Mouse (Mus musculus) C2C12 (cell line): Measurements from ENCODE around the gene Gm20441.

ENCODE experiments used
- CTCF ChIP-seq: IDR thresholded peaks from one replicate; pipeline ENCODE4 v1.5.1; 2011; ENCODE audit not compliant: control insufficient read depth, insufficient read depth, insufficient read length
- FOSL1 ChIP-seq: IDR thresholded peaks from one replicate; pipeline ENCODE4 v1.8.0; 2011; ENCODE audit warnings: mild to moderate bottlenecking, low read length; ENCODE audit not compliant: poor library complexity, insufficient read depth, severe bottlenecking
- MAX ChIP-seq: IDR thresholded peaks from one replicate; pipeline ENCODE4 v1.6.1; 2011; ENCODE audit warnings: mild to moderate bottlenecking, control low read depth
- MYOD1 ChIP-seq: IDR thresholded peaks from one replicate; pipeline ENCODE4 v1.6.1; 2011; ENCODE audit warnings: low read depth; ENCODE audit not compliant: control insufficient read depth, insufficient read length
- USF1 ChIP-seq: IDR thresholded peaks from one replicate; pipeline ENCODE4 v1.6.1; 2011; ENCODE audit warnings: low read depth, mild to moderate bottlenecking, control low read depth, moderate library complexity

DNA sequence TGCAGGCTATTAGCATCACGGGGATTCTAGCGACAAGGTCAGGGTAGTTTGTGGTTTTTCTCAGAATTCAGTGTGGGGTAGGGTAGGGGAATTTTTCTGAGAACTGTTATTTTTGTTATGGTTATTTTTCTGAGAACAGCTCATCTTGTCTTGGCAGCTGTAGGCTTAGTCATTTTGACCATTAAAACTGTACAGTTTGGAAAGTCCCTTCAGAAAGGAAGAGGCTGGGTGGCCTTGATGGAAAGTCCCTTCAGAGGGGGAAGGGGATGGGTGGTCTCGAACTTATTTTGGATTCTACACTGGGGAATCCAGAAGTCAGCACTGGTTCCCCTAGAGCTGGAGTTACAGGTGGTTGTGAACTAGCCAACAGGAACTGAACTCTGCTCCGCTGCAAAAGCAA is 43.8 kb upstream of the Gm20441 start:
- TF ChIP-seq CTCF: no peak
- TF ChIP-seq MAX: no peak
- no peak for TF ChIP-seq USF1
- no peak for TF ChIP-seq MYOD1
- TF ChIP-seq FOSL1: no peak
